Mouse (Mus musculus): Measurements from ENCODE around the gene Defb10. TPM values are rescaled to one million over a fixed set of nuclear protein-coding genes. Genes with fewer than 3 reads are reported as not detected.

The Defb10 gene
- not detected in 2 replicates for polyA plus RNA-seq (2012; ENCODE audit: low replicate concordance)

GRCm38 (mm10) chr8:21858586-21858985, at the start of gene Defb10:
TSS of gene Defb10 (plus strand) at chr8:21858901.

GRCm38 (mm10) chr8:21885321-21885720, 26.6 kb downstream of the Defb10 start, which contains the start of gene Defb9:
TSS of gene Defb9 (minus strand) at chr8:21885421.

GRCm38 (mm10) chr8:21906290-21906689, 47.6 kb downstream of the Defb10 start, which contains the start of gene Defb11:
TSS of gene Defb11 (minus strand) at chr8:21906412.

Other genes starting within 250 kb of the Defb10 start
- gene Defa26, start 240.7 kb upstream of the Defb10 start, polyA plus RNA-seq (2012; ENCODE audit: low replicate concordance), result not detected in 2 replicates
- gene Defa17, start 203.1 kb upstream of the Defb10 start, polyA plus RNA-seq (2012; ENCODE audit: low replicate concordance), result not detected in 2 replicates
- not detected in 2 replicates for gene Defa34, start 193.1 kb upstream of the Defb10 start, polyA plus RNA-seq (2012; ENCODE audit: low replicate concordance)
- not detected in 2 replicates for gene AY761184, start 155.3 kb upstream of the Defb10 start, polyA plus RNA-seq (2012; ENCODE audit: low replicate concordance)
- not detected in 2 replicates for gene Defa24, start 124.4 kb upstream of the Defb10 start, polyA plus RNA-seq (2012; ENCODE audit: low replicate concordance)
- gene Defb50, start 35.4 kb upstream of the Defb10 start, polyA plus RNA-seq (2012; ENCODE audit: low replicate concordance), result not detected in 2 replicates
- gene Defb2, start 19.0 kb upstream of the Defb10 start, polyA plus RNA-seq (2012; ENCODE audit: low replicate concordance), result not detected in 2 replicates
- not detected in 2 replicates for gene Defb9, start 26.5 kb downstream of the Defb10 start, polyA plus RNA-seq (2012; ENCODE audit: low replicate concordance)
- gene Defb11, start 47.5 kb downstream of the Defb10 start, polyA plus RNA-seq (2012; ENCODE audit: low replicate concordance), result not detected in 2 replicates
- gene Defb15, start 73.8 kb downstream of the Defb10 start, polyA plus RNA-seq (2012; ENCODE audit: low replicate concordance), result not detected in 2 replicates
- not detected in 2 replicates for gene Defb35, start 79.5 kb downstream of the Defb10 start, polyA plus RNA-seq (2012; ENCODE audit: low replicate concordance)
- not detected in 2 replicates for gene Defb13, start 87.9 kb downstream of the Defb10 start, polyA plus RNA-seq (2012; ENCODE audit: low replicate concordance)
- gene Fam90a1a, start 99.8 kb downstream of the Defb10 start, polyA plus RNA-seq (2012; ENCODE audit: low replicate concordance), result not detected in 2 replicates
- gene Ccdc70, start 110.9 kb downstream of the Defb10 start, polyA plus RNA-seq (2012; ENCODE audit: low replicate concordance), result not detected in 2 replicates
- gene Atp7b, start 201.4 kb downstream of the Defb10 start, polyA plus RNA-seq (2012; ENCODE audit: low replicate concordance), result 27.6 and 40.3 TPM in 2 replicates
- gene Alg11, start 201.8 kb downstream of the Defb10 start, polyA plus RNA-seq (2012; ENCODE audit: low replicate concordance), result 0.28 and 1.3 TPM in 2 replicates

Data from leukemia stem cell, adult 10-12 weeks (primary cell).